Mouse (Mus musculus): Measurements from ENCODE around the gene Ssr4.

DNA sequence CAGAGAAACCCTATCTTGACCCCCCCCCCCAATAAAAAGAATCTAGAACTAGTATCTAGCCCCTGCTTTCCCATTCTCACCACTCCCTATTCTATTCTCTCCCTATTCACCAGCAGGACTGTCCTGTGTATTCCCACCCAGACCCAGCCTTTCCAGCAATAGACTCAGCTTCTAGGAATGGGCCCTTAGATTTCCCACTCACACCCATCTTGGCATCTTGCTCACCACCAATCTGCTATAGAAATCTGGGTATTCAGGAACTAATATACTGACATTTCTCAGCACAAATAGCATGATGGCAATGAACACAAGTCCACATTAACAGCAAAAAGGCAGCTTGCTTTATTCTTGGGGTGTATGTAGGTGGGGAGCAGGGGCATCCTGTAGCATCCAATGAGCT lies 6.2 kb downstream of the Ssr4 start:
- TF ChIP-seq MAZ (IDR thresholded peaks at IDR 0.05; ENCODE audit: low read depth, low read length) (no peak), POLR2A (IDR thresholded peaks at IDR 0.05; ENCODE audit: low read depth, low read length) (no peak), ZC3H11A (IDR thresholded peaks at IDR 0.05; ENCODE audit: low read depth, low read length) (no peak), MXI1 (IDR thresholded peaks at IDR 0.05; ENCODE audit: low read depth, low read length) (no peak)

Data from CH12.LX (cell line).